Mouse (Mus musculus): Measurements from ENCODE around the gene Pgm2. TPM values are rescaled to one million over a fixed set of nuclear protein-coding genes. Genes with fewer than 3 reads are reported as not detected.

Pgm2 gene
- polyA plus RNA-seq, 1 experiment, result 17.2 TPM

GRCm38 (mm10) chr5:64149184-64150127 lies 56.7 kb downstream of the Pgm2 start:
- TF ChIP-seq POLR2A (IDR thresholded peaks at IDR 0.05; ENCODE audit: borderline replicate concordance, extremely low read depth, insufficient read depth, insufficient read length, poor library complexity, severe bottlenecking), result no peak
- TF ChIP-seq CTCF (IDR thresholded peaks at IDR 0.05; ENCODE audit: borderline replicate concordance, extremely low read depth, insufficient read depth, insufficient read length), result no peak
- DNase-seq (ENCODE audit: low read depth), result no peak

GRCm38 (mm10) chr5:64153319-64153718 lies 60.6 kb downstream of the Pgm2 start:
- no peak for TF ChIP-seq POLR2A (IDR thresholded peaks at IDR 0.05; ENCODE audit: borderline replicate concordance, extremely low read depth, insufficient read depth, insufficient read length, poor library complexity, severe bottlenecking)
- TF ChIP-seq CTCF (IDR thresholded peaks at IDR 0.05; ENCODE audit: borderline replicate concordance, extremely low read depth, insufficient read depth, insufficient read length), result no peak
- DNase-seq (ENCODE audit: low read depth), result no peak

- DNase-seq (ENCODE audit: low read depth), result no peak
- no peak for TF ChIP-seq POLR2A (IDR thresholded peaks at IDR 0.05; ENCODE audit: borderline replicate concordance, extremely low read depth, insufficient read depth, insufficient read length, poor library complexity, severe bottlenecking)
Measured at GRCm38 (mm10) chr5:64155861-64156550, 63.3 kb downstream of the Pgm2 start, which contains the start of gene Tbc1d1. Gene Tbc1d1 (plus strand): TSS chr5:64156305.

- TF ChIP-seq POLR2A (IDR thresholded peaks at IDR 0.05; ENCODE audit: borderline replicate concordance, extremely low read depth, insufficient read depth, insufficient read length, poor library complexity, severe bottlenecking) (no peak), CTCF (IDR thresholded peaks at IDR 0.05; ENCODE audit: borderline replicate concordance, extremely low read depth, insufficient read depth, insufficient read length) (no peak)
- DNase-seq (ENCODE audit: low read depth), result no peak
Measured at GRCm38 (mm10) chr5:64156579-64156978, 63.8 kb downstream of the Pgm2 start.

- DNase-seq (ENCODE audit: low read depth), result no peak
- no peak for TF ChIP-seq CTCF (IDR thresholded peaks at IDR 0.05; ENCODE audit: borderline replicate concordance, extremely low read depth, insufficient read depth, insufficient read length)
- TF ChIP-seq POLR2A (IDR thresholded peaks at IDR 0.05; ENCODE audit: borderline replicate concordance, extremely low read depth, insufficient read depth, insufficient read length, poor library complexity, severe bottlenecking), result no peak
Measured at GRCm38 (mm10) chr5:64157926-64158325, 65.2 kb downstream of the Pgm2 start.

- DNase-seq (ENCODE audit: low read depth), result no peak
Measured at GRCm38 (mm10) chr5:64158501-64158900, 65.8 kb downstream of the Pgm2 start.

GRCm38 (mm10) chr5:64159065-64159780 lies 66.5 kb downstream of the Pgm2 start:
- peak; percentile 65 for DNase-seq (ENCODE audit: low read depth)
- no peak for TF ChIP-seq CTCF (IDR thresholded peaks at IDR 0.05; ENCODE audit: borderline replicate concordance, extremely low read depth, insufficient read depth, insufficient read length)
- TF ChIP-seq POLR2A (IDR thresholded peaks at IDR 0.05; ENCODE audit: borderline replicate concordance, extremely low read depth, insufficient read depth, insufficient read length, poor library complexity, severe bottlenecking), result no peak

More at GRCm38 (mm10) chr5:64158501-64158900, 65.8 kb downstream of the Pgm2 start:
- TF ChIP-seq POLR2A (IDR thresholded peaks at IDR 0.05; ENCODE audit: borderline replicate concordance, extremely low read depth, insufficient read depth, insufficient read length, poor library complexity, severe bottlenecking) (no peak), CTCF (IDR thresholded peaks at IDR 0.05; ENCODE audit: borderline replicate concordance, extremely low read depth, insufficient read depth, insufficient read length) (no peak)

GRCm38 (mm10) chr5:64159781-64160704 lies 67.3 kb downstream of the Pgm2 start:
- TF ChIP-seq CTCF (IDR thresholded peaks at IDR 0.05; ENCODE audit: borderline replicate concordance, extremely low read depth, insufficient read depth, insufficient read length) (0 out of 2 replicates have a peak, but pooled peaks have one; percentile 5), POLR2A (IDR thresholded peaks at IDR 0.05; ENCODE audit: borderline replicate concordance, extremely low read depth, insufficient read depth, insufficient read length, poor library complexity, severe bottlenecking) (0 out of 2 replicates have a peak, but pooled peaks have one; percentile 14)
- DNase-seq (ENCODE audit: low read depth), result peak; percentile 78

GRCm38 (mm10) chr5:64160705-64161391 lies 68.1 kb downstream of the Pgm2 start:
- no peak for TF ChIP-seq CTCF (IDR thresholded peaks at IDR 0.05; ENCODE audit: borderline replicate concordance, extremely low read depth, insufficient read depth, insufficient read length)
- no peak for TF ChIP-seq POLR2A (IDR thresholded peaks at IDR 0.05; ENCODE audit: borderline replicate concordance, extremely low read depth, insufficient read depth, insufficient read length, poor library complexity, severe bottlenecking)
- DNase-seq (ENCODE audit: low read depth), result no peak

- DNase-seq (ENCODE audit: low read depth), result no peak
- TF ChIP-seq POLR2A (IDR thresholded peaks at IDR 0.05; ENCODE audit: borderline replicate concordance, extremely low read depth, insufficient read depth, insufficient read length, poor library complexity, severe bottlenecking) (no peak), CTCF (IDR thresholded peaks at IDR 0.05; ENCODE audit: borderline replicate concordance, extremely low read depth, insufficient read depth, insufficient read length) (no peak)
Measured at GRCm38 (mm10) chr5:64161917-64162316, 69.2 kb downstream of the Pgm2 start.
